Mouse (Mus musculus) cerebellum, adult 9-10 months (tissue): ENCODE measurements at regions not wholly inside any gene's neighbourhood (a gene's known extent, or its start where the extent isn't known, plus 50 kb on each side); places are given as distances from the start of the nearest gene placed in this dataset.
"Not testable (repeated sequence)": the region's sequence is repeated elsewhere in the genome, so short reads cannot be mapped to it uniquely, and the experiment has no call there.

Experiments used
- DNase-seq: peaks from one replicate; pipeline ENCODE4 v3.0.0; 2022

DNA sequence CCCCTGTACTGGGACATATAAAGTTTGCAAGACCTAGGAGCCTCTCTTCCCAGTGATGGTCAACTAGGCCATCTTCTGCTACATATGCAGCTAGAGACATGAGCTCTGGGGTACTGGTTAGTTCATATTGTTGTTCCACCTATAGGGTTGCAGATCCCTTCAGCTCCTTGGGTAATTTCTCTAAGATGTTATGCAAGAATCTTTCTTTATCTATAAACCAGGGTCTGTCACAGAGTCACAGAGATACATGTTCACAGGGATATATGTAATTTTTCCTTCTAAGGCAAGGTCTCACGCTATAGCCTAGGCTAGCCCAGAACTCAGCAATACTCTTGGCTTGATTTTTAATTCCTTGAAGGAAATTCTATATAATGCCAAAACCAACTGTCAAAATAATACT lies 56.9 kb downstream of the Zfp36l1 start:
- DNase-seq, result not testable (repeated sequence)

DNA sequence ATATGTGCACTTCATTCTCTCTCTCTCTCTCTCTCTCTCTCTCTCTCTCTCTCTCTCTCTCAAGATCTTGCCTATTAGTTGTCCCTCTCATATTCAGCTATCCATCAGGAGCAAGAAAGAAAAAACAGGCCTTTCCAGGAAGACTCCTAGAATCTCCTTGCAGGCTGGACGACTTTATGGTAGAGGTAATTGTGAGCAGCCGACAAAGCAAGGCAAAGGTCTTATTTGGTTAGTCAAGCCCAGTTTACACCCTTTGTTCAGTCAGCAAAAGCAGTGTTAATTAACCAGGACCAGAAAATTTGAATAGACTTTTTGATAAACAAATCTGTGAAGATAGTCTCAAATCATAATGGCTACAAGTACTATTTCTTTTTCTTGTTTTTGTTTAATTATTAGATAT lies 57.4 kb downstream of the Zfp36l1 start:
- no peak for DNase-seq

DNA sequence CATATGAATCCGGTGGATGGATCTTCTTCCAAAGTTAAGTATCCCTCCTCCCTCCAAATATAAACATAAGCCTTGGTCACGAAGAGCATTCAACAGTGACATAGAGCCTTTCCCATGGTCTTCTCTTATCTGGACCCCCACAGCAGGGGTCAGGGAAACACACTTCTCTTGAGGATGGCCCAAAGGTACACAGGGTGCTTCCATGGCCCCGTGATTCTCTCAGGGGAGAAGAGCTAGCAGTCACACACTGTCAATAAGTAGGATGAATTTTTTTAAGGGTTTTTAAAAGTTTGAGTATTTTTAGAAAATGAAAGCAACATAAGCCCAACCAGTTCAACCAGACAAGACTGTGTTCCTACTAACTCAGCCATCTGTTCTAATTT lies 58.2 kb downstream of the Zfp36l1 start:
- DNase-seq, result no peak

DNA sequence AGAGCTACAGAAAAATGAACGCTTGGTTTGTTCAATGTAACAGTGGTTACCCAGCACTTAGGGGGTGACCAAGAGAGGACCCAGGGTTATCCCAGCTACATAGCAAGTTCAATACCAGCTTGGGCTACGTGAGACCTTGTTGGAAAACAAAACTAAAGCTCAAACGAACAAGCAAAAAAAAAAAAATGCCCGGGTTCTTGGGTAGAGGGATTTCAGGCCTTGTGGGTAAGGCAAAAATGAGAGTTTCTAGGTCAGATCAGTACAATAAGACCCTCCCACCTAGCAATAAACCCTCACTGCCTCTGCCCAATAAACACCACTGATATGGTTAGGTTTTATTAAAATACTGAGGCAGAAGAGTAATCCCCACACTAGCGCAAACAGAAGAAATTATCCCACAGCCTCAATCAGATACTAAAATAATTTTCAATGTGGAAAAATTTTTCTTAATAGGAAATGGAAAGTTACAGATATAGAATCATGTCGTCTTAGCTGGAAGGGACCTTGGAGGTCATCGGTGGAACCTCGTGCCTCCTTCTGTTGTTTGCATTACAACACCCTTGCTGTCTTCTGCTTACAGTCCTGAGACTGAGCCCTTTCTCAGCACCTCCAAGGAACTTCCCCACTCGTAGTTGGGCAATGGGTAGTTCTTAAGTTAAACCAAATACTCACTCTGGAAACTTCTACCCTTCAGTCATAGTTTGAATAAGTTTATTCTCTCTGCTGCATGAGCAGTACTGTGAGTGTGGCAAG lies 58.7 kb downstream of the Zfp36l1 start:
- DNase-seq, result no peak

DNA sequence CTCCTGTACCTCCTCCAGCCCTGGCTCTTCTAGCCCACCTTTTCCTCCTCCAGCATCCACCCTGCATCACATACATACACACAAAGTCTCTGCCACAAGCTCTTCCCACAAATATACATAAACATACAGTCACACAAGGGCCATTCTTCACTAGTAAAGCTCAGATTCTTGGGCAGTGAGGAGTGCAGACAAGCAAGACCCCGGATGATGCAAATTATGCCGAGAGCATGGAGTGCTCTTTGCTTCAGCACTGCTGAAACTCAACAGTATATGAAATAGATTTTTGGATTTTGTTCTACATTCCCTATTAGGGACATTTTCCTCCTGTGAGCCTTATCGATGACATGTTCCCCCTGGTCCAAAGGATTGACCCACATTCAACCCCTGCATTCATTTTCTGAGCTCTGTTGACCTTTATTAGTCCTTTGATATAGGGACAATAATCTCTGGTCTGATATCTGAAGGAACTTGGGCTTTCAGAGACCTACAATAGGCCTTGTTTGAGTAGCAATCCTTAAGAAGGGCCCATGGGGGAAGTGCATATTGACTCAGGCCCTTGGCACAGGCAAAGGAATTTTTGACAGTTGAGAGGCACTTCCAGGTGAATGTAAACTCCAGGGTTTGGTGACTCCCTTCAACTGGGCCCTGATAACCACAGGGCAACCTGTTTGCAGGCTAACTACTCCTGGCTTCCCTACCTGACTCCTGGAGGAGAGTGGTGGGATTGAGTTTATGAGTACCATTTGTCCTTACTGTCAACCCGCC lies 64.4 kb downstream of the Zfp36l1 start:
- no peak for DNase-seq

DNA sequence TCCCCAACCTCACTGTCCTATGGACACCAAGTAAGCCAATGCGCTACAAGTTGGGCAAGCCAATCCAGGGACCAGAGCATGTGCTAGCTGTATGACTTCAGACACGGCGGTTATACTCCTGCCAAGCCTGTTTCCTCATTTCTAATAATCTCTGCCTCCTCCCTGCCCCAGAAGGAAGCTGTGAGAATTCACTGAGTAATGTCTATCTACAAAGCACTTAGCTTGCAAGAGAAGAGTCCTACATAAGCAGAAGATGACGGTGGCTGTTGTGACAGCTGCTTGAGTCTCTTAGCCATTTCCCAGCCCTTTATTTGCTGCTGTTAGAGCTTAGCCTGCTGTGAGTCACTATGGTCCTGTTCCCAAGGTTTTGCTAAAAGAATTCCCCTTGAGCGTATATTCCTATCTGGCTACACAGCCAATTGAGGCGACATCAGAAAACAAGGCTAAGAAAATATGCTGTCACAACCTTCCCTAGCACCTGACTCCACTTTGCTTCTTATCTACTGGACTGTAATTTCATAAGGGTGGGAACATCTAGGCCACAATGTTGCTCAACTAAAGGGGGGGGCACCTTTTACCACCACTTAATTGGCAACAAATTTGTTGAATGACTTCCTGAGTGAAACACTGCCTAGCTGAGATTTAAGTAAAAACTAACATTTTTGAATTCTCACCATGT lies 66.0 kb downstream of the Zfp36l1 start:
- no peak for DNase-seq

DNA sequence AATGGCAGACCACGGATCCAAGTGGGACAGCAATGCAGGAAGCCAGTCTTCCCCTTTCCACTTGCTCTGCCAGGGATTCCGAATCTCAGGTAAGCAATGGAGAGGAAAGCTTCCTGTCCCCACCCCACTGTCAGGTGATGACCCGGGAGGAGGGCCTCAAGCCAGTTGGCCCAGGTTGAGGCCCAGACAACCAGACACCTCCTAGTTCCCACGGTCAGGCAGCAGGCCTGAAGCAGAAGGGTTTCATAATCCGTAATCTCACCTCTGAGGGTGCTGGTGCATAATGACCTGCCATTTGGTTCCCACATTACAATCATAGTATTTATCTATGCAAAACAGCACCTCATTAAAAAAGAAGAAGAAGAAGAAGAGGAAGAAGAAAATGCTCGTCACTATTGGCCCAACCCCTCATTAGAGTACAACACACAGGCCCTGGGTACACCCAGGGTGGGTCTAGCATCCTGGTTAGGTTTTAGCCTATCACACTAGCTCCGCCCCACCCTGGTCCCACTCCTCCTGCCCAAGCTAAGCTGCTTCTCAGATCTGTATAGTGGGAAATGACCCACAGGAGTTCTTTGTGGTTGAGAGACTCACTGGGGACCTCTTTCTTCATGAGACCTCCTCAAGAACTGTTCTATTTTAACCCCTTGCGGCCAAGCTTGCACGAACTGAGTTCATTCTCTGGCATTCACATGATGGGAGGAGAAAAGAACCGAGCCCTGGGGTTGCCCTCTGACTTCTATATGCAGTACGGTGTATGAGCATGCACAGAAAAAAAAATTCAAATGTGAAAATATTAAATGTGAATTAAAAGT lies 71.1 kb downstream of the Zfp36l1 start:
- no peak for DNase-seq

DNA sequence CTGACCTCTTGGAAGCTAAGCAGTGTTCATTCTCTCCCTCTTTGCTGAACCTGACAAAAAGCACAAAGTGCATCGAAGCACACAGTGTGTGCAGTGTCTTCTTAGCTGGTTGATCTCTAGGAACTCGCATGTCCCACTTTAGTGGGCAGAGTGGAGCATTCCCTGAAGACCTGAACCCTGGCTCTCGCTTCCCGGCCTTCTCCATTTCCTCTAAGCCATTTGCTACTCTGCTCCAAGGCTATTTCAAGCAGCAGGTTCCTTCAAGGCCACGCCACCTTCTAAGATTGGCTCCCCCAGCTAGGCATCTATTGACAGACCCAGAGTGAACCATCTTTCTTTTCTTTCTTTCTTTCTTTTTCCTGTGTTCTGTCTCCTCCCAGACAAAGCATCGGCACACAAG lies 71.8 kb downstream of the Zfp36l1 start:
- DNase-seq, result no peak

DNA sequence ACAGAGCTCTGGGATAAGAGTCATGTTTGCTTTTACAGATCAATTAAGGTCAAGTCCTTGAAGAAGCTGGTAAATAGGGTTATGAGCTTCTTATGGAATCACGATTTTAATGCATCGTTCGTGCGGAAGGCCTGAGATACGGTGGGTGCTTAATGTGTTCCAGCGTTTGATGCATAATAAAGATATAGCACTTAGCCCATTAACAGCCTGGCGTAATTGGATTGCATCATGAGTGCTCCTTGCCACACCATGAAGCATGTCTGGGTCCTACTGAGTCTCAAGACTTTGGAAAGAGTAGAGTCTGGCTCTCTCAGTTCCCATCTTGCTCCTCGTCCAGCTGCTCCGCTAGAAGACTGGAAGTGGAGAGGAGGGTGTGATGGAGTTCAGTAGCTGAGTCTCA lies 72.6 kb downstream of the Zfp36l1 start:
- DNase-seq, result no peak

DNA sequence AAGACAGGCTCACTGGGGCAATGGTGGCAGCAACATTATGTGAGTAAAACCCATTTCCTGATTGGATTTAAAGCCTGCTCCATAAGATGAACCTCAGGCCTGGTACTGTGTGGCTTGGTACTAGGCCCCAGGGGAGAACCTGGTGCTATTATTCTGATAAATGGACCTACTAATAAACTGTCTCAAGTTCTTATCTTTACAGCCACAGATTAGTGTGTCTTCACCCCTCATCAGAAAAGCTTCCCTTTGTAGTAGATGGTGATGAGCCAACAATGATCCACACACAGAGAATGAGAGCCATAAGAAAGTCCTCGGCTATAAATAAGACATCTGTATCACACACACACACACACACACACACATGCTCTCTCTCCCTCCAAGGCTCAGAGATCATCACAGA lies 73.7 kb downstream of the Zfp36l1 start:
- DNase-seq, result no peak

DNA sequence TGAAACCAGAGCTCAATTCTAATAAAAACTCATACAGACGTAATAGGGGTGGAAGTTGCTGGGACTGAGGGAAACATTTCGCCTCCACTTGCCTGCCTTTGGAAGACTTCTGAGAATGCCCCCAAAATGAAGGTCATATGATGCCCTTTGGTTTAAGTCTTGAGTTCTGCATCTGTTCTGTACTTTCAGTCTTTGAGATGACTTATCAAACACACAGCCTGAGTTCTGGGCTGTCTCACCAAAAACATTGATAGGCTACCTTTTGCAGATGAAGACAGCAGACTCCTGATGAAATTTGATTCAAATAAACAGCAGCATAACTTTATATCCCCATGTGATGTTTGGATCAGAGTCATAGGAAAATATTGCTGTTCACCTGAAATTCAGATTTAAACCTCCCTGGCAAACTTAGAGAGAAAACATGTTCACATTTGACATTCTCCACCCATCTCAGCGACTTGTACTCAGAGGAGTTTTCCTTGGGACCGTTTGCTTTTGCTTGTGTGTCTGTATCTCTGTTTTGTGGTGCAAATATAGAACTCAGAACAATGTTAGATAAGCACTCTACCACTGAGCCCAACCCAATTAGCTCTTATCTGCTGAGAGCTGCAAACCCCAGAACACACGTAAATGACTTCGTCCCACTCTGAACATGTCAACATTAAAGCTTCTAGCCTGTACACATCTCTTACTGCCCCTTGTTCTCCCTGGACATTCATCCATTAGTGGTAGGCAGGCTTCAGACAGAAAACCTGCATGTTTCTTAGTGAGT lies 77.1 kb downstream of the Zfp36l1 start:
- DNase-seq, result no peak

DNA sequence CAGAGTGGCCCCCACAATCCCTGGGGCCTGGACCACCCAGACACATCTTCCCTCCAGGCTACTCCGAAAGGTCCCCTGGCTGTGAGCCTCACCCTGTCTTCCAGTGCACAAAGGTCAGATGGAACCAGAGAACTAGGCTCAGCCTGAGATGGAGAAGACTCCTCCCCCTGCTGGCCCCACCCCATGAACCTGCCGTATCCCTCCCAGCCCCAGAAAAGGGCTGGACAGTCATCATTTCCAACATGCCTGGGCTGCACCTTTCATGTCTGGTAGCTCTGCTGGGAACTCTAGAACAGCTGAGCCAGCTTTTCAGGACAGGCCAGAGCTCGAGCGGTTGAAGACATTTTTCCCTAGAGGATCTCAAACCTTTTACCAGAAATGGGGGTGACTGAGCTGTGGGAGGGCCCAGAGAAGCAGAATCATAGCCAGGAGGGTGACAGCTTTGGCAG lies 77.8 kb downstream of the Zfp36l1 start:
- DNase-seq, result no peak

DNA sequence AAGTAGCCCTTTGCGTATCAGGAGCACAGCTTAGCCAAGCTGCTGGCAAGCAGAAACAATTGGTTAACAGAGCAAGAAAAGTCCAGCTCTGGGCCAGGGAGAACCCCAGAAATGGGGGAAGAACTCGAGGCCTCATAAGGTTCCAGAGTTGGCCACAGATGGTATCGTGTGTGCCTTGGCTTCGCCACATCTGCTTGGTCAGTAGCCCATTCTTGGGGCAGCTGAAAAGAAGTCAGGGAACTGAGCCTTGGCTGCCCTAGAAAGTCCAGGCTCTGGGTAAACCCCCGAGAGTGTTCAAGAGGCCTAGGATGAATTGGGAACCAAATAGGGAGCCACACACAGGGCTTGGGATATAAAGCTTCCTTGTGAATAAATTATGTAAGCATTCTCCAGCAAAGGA lies 78.7 kb downstream of the Zfp36l1 start:
- DNase-seq, result peak; percentile 2

DNA sequence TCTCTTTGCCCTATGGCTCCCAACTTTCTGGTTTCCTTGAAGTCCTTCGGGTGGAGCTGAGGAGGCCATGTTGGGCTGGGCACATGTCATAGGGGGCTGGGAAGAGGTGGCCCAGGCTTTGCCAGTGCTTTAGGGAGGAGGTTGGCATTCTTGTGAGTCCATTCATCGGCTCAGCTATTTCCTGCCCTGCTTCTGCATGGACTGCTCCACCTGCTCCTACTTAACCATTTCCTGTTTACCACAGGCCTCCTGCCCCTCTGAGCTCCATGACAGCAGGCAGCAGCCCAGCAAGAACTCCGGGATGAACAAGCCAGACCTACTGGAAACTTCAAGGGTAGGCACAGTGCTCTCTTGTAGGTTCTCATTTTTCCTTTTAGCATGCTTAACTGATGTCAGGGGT lies 80.3 kb downstream of the Zfp36l1 start:
- no peak for DNase-seq

DNA sequence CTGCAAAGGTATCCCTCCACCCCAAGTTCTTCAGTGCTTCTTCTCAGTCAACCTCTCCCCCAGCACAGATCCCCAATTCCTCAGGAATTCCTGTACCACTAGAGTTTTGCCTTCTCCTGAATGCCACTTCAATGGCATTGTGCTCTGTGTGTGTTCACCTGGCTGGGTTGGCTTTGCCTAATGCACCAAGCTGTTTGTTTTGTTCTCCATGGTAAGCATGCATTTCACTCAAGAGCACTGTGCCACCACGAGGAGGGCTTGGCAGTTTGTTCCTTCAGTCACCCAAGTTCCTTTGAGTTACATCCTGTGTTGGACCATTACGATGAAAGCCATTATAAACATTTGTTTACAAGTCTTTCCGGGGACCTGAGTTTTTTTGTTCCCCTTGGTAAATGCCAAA lies 84.5 kb downstream of the Zfp36l1 start:
- no peak for DNase-seq

DNA sequence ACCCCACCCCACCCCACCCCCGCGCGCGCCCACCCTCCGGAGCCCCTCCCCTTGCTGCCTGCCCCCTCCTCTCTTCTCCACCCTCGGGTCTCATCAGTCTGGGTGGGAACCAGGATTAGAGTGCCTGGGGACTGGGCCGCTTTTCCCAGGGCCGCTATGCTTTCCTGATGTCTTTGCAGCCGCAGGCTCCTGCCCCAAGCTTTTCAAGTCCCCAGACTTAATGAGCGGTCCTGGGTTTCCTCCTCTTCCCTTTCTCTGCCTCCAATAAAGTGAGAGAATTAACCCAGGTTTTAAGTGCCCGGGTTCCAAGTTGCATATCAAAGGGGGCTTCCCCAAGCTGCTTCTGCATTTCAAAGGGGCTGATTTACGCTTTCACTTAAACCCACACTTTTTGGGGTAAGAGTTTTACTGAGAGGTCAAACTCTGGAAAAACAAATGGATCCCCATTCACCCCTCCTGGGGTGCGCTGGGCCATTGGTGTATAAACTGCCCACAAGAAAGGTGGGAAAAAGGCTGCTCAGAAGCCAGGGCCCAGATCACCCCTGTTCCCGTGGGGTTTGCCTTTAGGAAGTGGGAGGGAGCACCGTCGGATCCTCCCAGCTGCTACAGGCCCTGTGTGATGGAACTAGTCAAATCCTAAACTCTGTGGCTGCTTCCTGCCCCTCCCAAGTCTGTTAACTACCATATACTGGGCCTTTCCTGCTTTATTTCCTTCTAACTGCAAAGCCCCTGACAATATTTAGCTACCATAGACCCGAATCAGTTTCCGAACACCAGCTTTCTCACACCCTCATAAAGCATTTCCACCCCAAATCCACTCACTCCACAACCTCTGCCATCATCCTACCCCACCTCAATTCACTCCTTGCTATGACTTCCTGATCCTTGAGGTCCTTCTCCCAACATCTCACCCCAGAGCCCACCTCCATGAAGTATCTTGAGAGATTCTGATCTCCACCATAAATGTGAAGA lies 89.4 kb downstream of the Zfp36l1 start:
- no peak for DNase-seq

DNA sequence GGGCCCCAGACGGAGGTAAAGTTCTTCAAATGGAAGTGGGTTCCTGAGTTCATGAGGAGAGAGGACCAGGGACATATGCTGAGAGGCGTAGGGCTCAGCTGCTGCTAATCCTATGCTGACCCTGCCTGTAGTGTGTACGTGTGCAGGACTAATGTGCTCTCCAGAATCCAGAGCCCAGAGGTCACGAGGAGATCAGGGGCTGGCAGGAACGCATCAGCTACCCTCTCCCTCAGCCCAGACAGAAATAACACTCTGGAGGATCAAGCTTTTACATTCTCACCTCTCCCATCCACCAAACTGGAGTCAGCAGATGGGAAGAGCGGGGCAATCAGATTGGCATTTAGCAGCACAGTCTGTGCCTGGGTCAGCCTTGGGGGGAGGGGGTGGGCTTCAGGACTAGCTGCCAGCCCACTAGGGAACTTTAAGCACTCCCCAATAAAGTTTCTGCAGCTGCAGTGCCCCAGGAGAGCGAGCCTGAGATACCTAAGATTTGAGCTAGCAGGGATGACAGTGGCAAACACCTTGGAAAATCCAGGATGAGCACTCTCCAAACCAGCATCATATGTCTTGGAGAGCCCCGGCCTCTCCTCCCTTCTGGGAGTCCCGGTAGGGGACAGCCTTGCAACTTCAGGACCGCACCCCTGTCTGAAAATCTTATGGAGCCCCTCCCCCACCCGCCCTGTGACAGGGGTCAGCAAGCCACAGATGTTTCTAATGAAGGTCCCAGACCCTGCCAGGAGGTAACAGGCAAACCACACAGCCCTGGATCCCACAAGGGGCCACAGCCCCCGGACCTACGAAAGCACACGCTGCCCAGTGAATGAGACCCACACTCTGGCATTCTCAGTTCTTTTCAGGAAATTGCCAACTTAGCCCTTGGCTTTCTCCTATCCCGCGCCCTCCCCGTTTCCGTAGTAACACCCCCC lies 90.4 kb downstream of the Zfp36l1 start:
- DNase-seq, result no peak

DNA sequence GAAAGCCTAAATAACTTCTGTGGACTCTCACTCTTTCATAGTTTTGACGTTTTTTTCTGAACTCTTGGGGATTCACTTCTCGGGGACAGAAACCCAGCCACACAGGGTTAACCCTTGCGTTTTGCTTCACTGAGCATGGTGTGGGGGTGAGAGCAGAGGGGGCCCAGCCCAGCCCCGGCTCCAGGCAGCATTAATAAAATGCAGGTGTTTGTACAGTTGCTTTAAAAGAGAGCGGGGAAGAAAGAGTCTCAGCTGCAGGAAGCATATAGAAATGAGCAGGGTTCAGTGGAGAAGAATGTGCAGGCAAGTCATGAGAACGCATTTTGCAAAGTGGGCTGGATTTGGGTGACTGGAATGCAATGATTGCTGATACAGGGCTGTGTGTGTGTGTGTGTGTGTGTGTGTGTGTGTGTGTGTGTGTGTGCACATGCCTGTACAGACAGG lies 91.8 kb downstream of the Zfp36l1 start:
- no peak for DNase-seq

DNA sequence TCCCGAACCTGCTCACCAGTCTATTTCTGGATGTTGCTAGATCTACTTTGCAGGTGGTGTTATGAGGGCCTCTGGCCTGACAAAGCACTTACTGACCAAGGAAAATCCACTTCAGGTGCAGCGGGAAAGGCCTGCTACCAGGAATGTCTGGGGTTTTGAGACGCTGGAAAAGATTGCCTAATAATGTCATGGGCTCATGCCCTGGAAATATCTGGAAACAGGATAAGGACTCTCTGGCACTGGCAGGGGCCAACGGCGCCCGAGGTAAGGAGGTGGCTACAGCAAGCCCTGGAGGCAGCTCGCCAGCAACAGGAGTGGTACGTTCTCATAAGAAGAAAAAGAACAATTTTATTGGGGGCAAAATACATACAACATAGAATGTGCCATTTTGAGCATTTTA lies 94.7 kb downstream of the Zfp36l1 start:
- DNase-seq, result no peak
